Mouse (Mus musculus) lung, postnatal 0 days (tissue): ENCODE measurements at regions not wholly inside any gene's neighbourhood (a gene's known extent, or its start where the extent isn't known, plus 50 kb on each side); places are given as distances from the start of the nearest gene placed in this dataset.

ENCODE experiments used
- ATAC-seq: fragments of 200-750 bp; cut with Nextera tagmentation; 2 replicates; pipeline ENCODE4 v1.8.0; 2017; ENCODE audit warnings: moderate library complexity
- DNase-seq: peaks from one replicate; pipeline ENCODE4 v3.0.0-alpha.2; 2016; ENCODE audit warnings: low spot score
- H3K27ac ChIP-seq: fragments of 300-500 bp; sonication (generic); 2 replicates; pipeline ENCODE4 v1.5.1; 2014; ENCODE audit warnings: antibody characterized with exemption, mild to moderate bottlenecking, low read length, mixed read lengths
- H3K27me3 ChIP-seq: fragments of 300-500 bp; sonication (generic); replicated peaks from 2 replicates; pipeline ENCODE4 v1.6.1; 2014; ENCODE audit warnings: low read length, mixed read lengths; ENCODE audit not compliant: insufficient read depth
- H3K36me3 ChIP-seq: fragments of 300-500 bp; sonication (generic); 2 replicates; pipeline ENCODE4 v1.6.1; 2014; ENCODE audit warnings: low read length, mixed read lengths; ENCODE audit not compliant: insufficient read depth
- H3K4me1 ChIP-seq: fragments of 300-500 bp; sonication (generic); 2 replicates; pipeline ENCODE4 v1.6.1; 2014; ENCODE audit warnings: antibody characterized with exemption, low read depth, low read length, mixed read lengths; ENCODE audit not compliant: insufficient read depth
- H3K4me2 ChIP-seq: fragments of 300-500 bp; sonication (generic); replicated peaks from 2 replicates; pipeline ENCODE4 v1.6.1; 2014; ENCODE audit warnings: low read depth, mild to moderate bottlenecking, low read length, moderate library complexity, mixed read lengths
- H3K4me3 ChIP-seq: fragments of 300-500 bp; sonication (generic); 2 replicates; pipeline ENCODE4 v1.5.1; 2014; ENCODE audit warnings: low read depth, low read length
- H3K9ac ChIP-seq: fragments of 300-500 bp; sonication (generic); replicated peaks from 2 replicates; pipeline ENCODE4 v1.6.1; 2014; ENCODE audit warnings: low read depth, mild to moderate bottlenecking
- H3K9me3 ChIP-seq: fragments of 300-500 bp; sonication (generic); 2 replicates; pipeline ENCODE4 v1.6.1; 2016; ENCODE audit warnings: low read length, mixed read lengths
- CTCF ChIP-seq: IDR thresholded peaks from 2 replicates; pipeline ENCODE4 v1.5.1; 2016; ENCODE audit warnings: antibody characterized with exemption, mild to moderate bottlenecking
- EP300 ChIP-seq: IDR thresholded peaks from 2 replicates; pipeline ENCODE4 v1.6.1; 2016; ENCODE audit warnings: antibody characterized with exemption, mild to moderate bottlenecking, control low read depth
- WGBS: fragments of 180-500 bp; shearing (Covaris S2); extraction: QIAGEN DNeasy Blood & Tissue Kit; methylation state at CpG from one replicate; pipeline ENCODE4 v1.1.7; 2014; 5-methylcytosine and 5-hydroxymethylcytosine counted together

GRCm38 (mm10) chr6:96061979-96062378 is 51.0 kb upstream of the Fam19a1 start:
- WGBS, result 91% methylated on average over 1 of the region's 1 CpGs
- no peaks in the 10 kb centered on the region for H3K36me3 ChIP-seq
- DNase-seq (no peak), ATAC-seq (no peak)
- TF ChIP-seq CTCF (no peak), EP300 (no peak)
- no peak overlapping the region for H3K9ac ChIP-seq
- H3K27ac ChIP-seq, result no peak overlapping the region
- no peaks in the 10 kb centered on the region for H3K9me3 ChIP-seq
- H3K27me3 ChIP-seq, result no peaks in the 10 kb centered on the region
- no peak overlapping the region for H3K4me3 ChIP-seq
- H3K4me1 ChIP-seq, result peaks cover 3% of the 10 kb centered on the region; the same call in 1 of the 2 replicates
- no peak overlapping the region for H3K4me2 ChIP-seq
